20 mouse cellular contexts compared by ENCODE assay signal in genomic region chr13:103893065-103893464, GRCm38 (mm10).
"Had no signal": no experiment of that assay in that cellular context is flagged by ENCODE, and none has a peak within 500 bp of the region (broad histone marks: within the 10 kb centered on the region; RNA-seq: fewer than 3 reads in every experiment).

No protein-coding gene starts in this region.

- H3K36me3 ChIP-seq: intestine, embryonic 15.5 days; midbrain, embryonic 15.5 days had no signal

- ATAC-seq: intestine, embryonic 15.5 days; midbrain, embryonic 15.5 days had no signal

- H3K27me3 ChIP-seq: intestine, embryonic 15.5 days; liver, embryonic 13.5 days; midbrain, embryonic 12.5 days; midbrain, embryonic 15.5 days; neural tube, embryonic 13.5 days had no signal

- H3K4me3 ChIP-seq: intestine, embryonic 15.5 days; left cerebral cortex, adult 2 months; liver, embryonic 13.5 days; midbrain, embryonic 12.5 days; midbrain, embryonic 15.5 days; myocyte; neural tube, embryonic 13.5 days had no signal

- H3K9me3 ChIP-seq: intestine, embryonic 15.5 days; liver, embryonic 13.5 days; midbrain, embryonic 15.5 days had no signal

- DNase-seq: kidney, adult 11 months; kidney, adult 9 months; kidney, postnatal 36 days; layer of hippocampus, postnatal 36 days; liver, embryonic 13.5 days; lung, adult 2 months; lung, postnatal 14 days; lung, postnatal 4 days; right cerebral cortex, postnatal 14 days; right cerebral cortex, postnatal 4 days; thymus, adult 2 months; thymus, postnatal 25 days had no signal

- H3K9ac ChIP-seq: intestine, embryonic 15.5 days; liver, embryonic 13.5 days; midbrain, embryonic 12.5 days; midbrain, embryonic 15.5 days; neural tube, embryonic 13.5 days had no signal

- H3K27ac ChIP-seq: intestine, embryonic 15.5 days; kidney, postnatal 0 days; left cerebral cortex, adult 2 months; liver, embryonic 13.5 days; midbrain, embryonic 12.5 days; midbrain, embryonic 15.5 days; neural tube, embryonic 13.5 days; stomach, postnatal 0 days had no signal
